Mouse (Mus musculus) embryonic fibroblast, embryonic 13.5 days (primary cell): Measurements from ENCODE around the gene Six6.

Source experiments
- CTCF ChIP-seq: IDR thresholded peaks from 2 replicates; pipeline ENCODE4 v1.5.1; 2011; ENCODE audit warnings: mild to moderate bottlenecking, control low read depth, low read length, moderate library complexity, borderline replicate concordance; ENCODE audit not compliant: insufficient read depth
- POLR2A ChIP-seq: IDR thresholded peaks from 2 replicates; pipeline ENCODE4 v1.6.1; 2011; ENCODE audit warnings: low read depth, mild to moderate bottlenecking, control low read depth, low read length, moderate library complexity

- TF ChIP-seq CTCF = no peak
- TF ChIP-seq POLR2A = no peak
Observed at GRCm38 (mm10) chr12:72982616-72983015, 42.9 kb downstream of the Six6 start.
